Mouse (Mus musculus) E14TG2a.4 (cell line): Measurements from ENCODE around the gene Klf13.

Experiments used
- H3K27me3 ChIP-seq: 2 replicates; pipeline ENCODE4 v1.6.1; 2014; ENCODE audit warnings: low read length, control low read depth; ENCODE audit not compliant: insufficient read depth
- H3K36me3 ChIP-seq: 2 replicates; pipeline ENCODE4 v1.6.1; 2014; ENCODE audit warnings: low read length, control low read depth; ENCODE audit not compliant: insufficient read depth
- H3K4me1 ChIP-seq: replicated peaks from 2 replicates; pipeline ENCODE4 v1.6.1; 2014; ENCODE audit warnings: low read depth, low read length, control low read depth
- H3K4me3 ChIP-seq: replicated peaks from 2 replicates; pipeline ENCODE4 v1.5.1; 2014; ENCODE audit warnings: mild to moderate bottlenecking, low read length
- H3K9me3 ChIP-seq: 2 replicates; pipeline ENCODE4 v1.6.1; 2014; ENCODE audit warnings: low read length, control low read depth
- CTCF ChIP-seq: conservative IDR thresholded peaks from 2 replicates; pipeline ENCODE4 v1.5.1; 2014; ENCODE audit warnings: low read length
- NANOG ChIP-seq: IDR thresholded peaks from 2 replicates; pipeline ENCODE4 v1.6.1; 2014; ENCODE audit warnings: borderline replicate concordance, low read length, mixed read lengths
- POU5F1 ChIP-seq: IDR thresholded peaks from 2 replicates; pipeline ENCODE4 v1.6.1; 2014; ENCODE audit warnings: low read length, borderline replicate concordance

Klf13 gene

GRCm38 (mm10) chr7:63924747-63925412 is 13.8 kb downstream of the Klf13 start:
- peaks cover 93% of the 10 kb centered on the region for H3K4me1 ChIP-seq
- H3K36me3 ChIP-seq: peaks cover 36% of the 10 kb centered on the region
- no peaks in the 10 kb centered on the region for H3K27me3 ChIP-seq
- H3K4me3 ChIP-seq: no peak overlapping the region
- TF ChIP-seq NANOG (no peak), POU5F1 (no peak), CTCF (no peak)
- no peaks in the 10 kb centered on the region for H3K9me3 ChIP-seq

DNA sequence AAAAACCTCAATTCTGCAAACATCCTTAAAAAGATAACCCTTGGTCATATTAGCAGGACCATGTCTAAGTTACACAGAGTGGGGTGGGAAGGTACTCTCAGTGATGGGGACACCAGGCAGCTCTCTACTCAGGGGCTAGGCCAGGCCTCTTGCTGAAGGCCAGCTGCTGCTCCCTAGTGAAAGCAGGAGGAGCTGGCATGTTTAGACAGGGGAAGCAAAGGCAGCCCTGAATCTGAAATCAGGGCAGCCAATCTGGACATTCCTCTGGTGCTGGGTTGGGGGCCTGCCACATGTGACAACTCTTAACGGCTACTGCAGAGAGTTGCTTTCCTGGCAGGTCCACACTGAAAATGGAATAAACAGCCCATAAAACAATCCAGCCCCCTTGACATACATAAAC is 14.6 kb downstream of the Klf13 start:
- H3K4me1 ChIP-seq: peaks cover 93% of the 10 kb centered on the region
- H3K9me3 ChIP-seq: no peaks in the 10 kb centered on the region
- no peak overlapping the region for H3K4me3 ChIP-seq
- no peak for TF ChIP-seq POU5F1
- no peak for TF ChIP-seq NANOG
- TF ChIP-seq CTCF: no peak
- no peaks in the 10 kb centered on the region for H3K27me3 ChIP-seq
- peaks cover 36% of the 10 kb centered on the region for H3K36me3 ChIP-seq

DNA sequence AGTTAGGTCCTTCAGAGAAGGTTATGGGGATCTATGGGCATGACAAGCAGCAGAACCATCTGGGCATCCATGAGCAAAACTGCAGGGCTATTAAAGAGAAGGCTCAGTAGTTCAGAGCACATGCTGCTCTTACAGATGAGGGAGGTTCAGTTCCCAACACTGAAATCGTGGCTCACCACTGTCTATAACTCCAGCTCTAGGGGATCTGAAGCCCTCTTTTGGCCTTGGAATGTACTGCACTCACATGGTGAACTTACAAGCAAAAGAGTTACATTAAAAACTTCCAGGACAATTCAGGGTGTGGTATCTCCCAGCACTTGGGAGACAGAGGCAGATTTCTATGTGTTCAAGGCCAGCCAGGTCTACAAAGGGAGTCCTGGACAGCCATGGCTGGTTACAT is 15.7 kb downstream of the Klf13 start:
- Histone ChIP-seq H3K4me3 (no peak overlapping the region), H3K9me3 (no peaks in the 10 kb centered on the region), H3K4me1 (peaks cover 96% of the 10 kb centered on the region), H3K27me3 (no peaks in the 10 kb centered on the region), H3K36me3 (peaks cover 42% of the 10 kb centered on the region)
- TF ChIP-seq POU5F1 (no peak), CTCF (peak; percentile 30)

- peak overlapping the region; percentile 27 for H3K4me3 ChIP-seq
- H3K36me3 ChIP-seq: peaks cover 43% of the 10 kb centered on the region
- H3K9me3 ChIP-seq: no peaks in the 10 kb centered on the region
- peaks cover 96% of the 10 kb centered on the region for H3K4me1 ChIP-seq
- TF ChIP-seq NANOG: no peak
- no peak for TF ChIP-seq POU5F1
- no peak for TF ChIP-seq CTCF
- H3K27me3 ChIP-seq: no peaks in the 10 kb centered on the region
These were observed 16.1 kb downstream of the Klf13 start for GRCm38 (mm10) chr7:63922571-63922970.

DNA sequence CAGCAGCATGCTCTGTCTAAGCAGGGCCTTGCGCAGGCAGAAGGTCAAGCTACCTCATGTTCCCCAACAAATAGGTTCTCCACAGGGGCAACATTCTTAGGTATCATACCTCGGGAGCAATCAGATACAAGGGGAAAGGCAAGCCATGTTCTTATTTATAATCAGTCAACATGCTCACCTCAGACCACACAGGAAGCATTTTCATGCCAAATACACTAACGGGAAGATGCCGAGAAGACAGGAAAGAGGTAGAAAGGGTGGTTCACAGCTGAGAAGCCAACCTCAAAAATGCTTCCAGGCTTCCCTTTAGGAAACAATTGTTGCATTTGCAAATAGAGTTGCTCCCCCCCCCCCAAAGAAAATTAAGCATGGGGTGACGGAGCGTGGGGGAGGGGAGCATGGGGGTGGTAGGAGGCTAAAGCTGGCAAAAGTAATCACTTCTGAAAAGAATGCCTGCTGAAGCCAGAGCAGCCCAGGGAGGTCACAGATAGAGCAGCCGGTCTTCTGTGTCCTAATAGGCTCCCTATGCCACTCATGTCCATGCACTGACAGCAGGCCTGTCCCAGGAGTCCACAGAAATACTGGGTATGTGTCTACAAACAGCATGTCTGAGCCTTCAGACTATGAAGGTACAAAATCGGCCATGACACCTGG is 16.7 kb downstream of the Klf13 start:
- H3K4me1 ChIP-seq: peaks cover 96% of the 10 kb centered on the region
- no peaks in the 10 kb centered on the region for H3K9me3 ChIP-seq
- peaks cover 47% of the 10 kb centered on the region for H3K36me3 ChIP-seq
- TF ChIP-seq CTCF (no peak), NANOG (no peak), POU5F1 (no peak)
- peak overlapping the region; percentile 27 for H3K4me3 ChIP-seq
- no peaks in the 10 kb centered on the region for H3K27me3 ChIP-seq

- Histone ChIP-seq H3K4me1 (peaks cover 97% of the 10 kb centered on the region), H3K4me3 (peak overlapping the region; percentile 55), H3K36me3 (peaks cover 45% of the 10 kb centered on the region), H3K9me3 (no peaks in the 10 kb centered on the region), H3K27me3 (no peaks in the 10 kb centered on the region)
- TF ChIP-seq POU5F1 (no peak), CTCF (no peak), NANOG (no peak)
These were observed 19.6 kb downstream of the Klf13 start for GRCm38 (mm10) chr7:63918771-63919768.

- Histone ChIP-seq H3K27me3 (no peaks in the 10 kb centered on the region), H3K36me3 (peaks cover 44% of the 10 kb centered on the region), H3K4me1 (peaks cover 97% of the 10 kb centered on the region), H3K4me3 (no peak overlapping the region), H3K9me3 (no peaks in the 10 kb centered on the region)
- no peak for TF ChIP-seq CTCF
- no peak for TF ChIP-seq NANOG
- TF ChIP-seq POU5F1: no peak
These were observed 21.0 kb downstream of the Klf13 start for GRCm38 (mm10) chr7:63917693-63918092.
